Mouse (Mus musculus) cerebellum, postnatal 10 days (tissue): Measurements from ENCODE around the gene Reep6.
"Not testable (repeated sequence)": the region's sequence is repeated elsewhere in the genome, so short reads cannot be mapped to it uniquely, and the experiment has no call there.

Source experiments
- DNase-seq, 2 experiments: peaks; one replicate each; pipeline ENCODE4 v3.0.0; 2021; ENCODE audit warnings: mixed read lengths in 2 of 2

Reep6 gene

DNA sequence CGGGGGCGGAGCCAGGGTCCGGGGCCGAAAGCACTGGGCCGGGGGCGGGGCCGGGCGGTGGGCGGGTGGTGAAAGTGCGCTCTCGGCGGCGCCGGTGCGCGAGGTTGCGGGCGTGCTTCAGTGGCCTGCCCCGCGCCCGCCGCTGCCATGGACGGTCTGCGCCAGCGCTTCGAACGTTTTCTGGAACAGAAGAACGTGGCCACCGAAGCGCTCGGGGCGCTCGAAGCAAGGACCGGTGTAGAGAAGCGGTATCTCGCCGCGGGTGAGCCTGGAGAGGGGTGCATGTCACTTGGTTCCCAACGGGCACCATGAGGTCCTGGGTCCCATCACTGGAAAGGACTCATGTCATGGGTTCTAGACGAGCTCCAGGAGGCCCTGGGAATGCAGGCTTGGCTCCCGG lies 331 bp downstream of the Reep6 start:
- no peak for DNase-seq

DNA sequence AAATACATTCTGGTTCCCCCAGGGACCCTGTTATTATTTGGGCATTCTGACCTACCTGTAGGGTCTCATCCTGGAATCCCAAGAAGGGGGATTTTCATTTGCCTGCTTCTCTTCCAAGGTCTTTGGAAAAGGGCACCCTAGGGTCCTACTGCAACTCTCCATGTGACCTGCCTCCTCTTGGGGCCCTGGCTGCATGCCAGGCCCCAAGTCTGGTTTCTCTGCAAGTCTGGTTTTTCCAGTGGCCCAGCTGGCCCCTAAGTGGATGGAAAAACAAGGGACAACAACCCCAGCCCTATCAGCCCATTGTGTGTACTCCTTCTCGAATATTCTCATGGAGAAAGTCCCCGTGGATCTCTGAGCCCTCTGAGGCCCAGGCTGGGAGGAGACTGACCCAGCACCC lies 1.1 kb downstream of the Reep6 start:
- DNase-seq, result no peak

DNA sequence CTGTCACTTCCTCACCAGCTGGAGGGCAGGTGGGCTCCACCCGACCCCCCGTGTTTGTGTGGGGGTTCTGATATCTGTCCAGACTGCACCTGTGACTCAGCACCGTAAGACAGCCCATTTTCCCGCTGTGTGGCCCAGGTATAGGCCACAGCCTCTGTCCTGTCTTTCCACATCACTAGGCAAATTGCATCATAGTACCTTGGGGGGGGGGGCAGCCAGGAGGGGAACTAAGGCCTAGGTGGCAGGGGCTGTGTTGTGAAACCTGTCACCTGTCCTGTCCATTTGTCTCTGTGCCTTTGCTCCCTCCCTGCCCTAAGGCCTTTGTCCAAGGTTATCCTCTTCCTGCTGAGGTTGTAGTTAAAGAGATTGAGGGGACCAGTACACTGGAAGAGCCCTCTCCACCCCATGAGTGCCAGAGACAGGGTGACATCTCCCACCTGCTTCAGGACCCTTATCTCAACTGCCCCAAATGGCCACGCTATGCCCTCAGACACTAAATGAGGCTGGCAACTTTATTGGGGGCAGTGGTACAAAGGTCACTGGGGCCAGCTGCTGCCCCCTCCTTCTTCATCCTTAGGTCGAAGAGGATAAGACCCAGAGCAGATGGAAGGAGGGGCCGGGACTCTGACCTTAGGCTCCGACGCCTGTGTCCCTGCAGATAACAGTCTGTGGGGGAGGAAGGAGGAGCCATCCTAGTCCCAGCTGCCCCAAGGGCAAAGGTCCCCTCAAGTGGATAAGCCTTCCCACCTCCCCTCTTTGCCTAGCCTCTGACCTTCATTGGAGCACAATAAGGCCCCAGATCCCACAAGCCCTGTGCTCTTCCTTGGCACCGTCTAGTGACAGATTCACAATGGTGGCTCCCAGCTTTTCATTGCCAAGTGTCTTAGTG lies 2.1 kb downstream of the Reep6 start:
- DNase-seq, result peak in 1 of 2 experiments; percentile 84

DNA sequence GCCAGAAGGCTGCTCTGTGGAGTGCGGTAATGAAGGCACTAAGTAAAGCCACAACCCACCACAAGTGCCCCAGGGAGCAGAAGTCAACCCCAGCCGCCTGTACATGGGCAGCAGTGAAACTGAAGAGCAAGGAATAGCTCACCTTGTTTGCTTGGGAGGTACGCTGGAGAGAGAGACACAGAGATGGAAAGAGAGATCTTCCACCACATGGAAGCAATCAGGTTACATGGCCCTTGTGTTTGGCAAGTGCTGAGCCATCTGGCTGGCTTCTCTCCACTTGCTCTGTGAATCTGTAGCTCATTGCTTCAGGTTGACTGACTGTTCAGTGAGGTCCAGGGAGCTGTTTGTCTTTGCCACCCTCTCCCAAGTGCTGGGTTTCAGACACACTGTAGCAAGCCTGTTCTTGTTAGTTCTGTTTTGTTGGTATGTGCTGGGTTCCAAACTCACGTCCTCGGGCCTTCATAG lies 2.8 kb downstream of the Reep6 start:
- peak; percentile 85 for DNase-seq

DNA sequence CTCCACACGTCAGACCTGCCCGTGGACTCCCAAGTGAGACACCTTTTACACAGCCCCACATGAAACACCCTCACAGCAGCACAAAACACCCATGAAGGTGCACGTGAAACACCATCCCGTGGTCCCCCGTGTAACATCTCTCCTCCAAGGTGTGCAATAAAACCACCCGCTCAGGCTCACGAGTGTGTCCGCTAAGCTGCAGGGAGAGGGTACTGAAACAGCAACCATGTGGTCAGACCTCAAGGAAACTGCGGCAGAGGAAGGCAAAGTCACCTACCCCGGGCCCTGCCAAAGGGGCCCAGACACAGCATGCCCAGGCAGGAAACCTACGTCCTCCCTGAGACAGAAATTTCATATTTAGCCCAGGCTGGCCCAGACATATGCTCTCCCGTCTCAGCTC lies 6.5 kb downstream of the Reep6 start:
- DNase-seq, result no peak

DNA sequence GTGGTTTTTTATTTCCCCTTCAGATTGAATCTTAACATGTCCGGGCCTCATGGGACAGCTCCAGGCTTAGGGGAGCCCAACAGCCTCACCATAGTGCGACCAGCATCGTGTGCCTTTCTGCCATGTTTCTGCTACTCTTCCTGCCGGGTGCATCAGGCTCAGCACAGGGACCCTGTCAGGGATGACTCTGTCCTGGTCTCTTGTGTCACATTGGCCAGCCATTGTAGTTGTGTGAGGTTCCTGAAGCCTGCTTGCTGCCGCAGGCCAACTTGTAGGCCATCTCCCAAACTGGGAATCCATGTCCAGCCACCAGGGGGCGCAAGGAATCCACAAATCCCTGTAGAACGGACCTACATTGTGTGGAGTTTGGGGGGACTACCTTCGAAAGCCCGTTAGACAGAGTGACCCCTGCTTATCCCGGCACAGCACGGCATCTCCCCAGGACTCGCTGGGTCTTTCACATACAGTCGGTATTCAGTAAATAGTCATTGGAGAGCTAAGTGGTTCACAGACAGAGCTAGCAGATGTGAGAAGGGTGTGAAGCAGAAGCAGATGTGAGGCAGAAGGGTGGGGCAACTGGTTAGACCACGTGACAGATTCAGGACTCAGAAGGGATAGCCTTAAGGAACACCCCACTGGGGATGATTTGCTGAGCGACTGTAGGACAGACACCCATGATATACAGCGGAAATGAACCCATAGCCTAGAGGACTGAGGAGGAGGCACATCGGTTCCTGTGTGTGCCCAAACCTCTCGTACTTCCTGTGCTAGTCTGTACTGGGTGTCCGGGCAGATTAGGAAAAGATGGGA lies 10.4 kb downstream of the Reep6 start:
- DNase-seq, result peak; percentile 94 to 96

DNA sequence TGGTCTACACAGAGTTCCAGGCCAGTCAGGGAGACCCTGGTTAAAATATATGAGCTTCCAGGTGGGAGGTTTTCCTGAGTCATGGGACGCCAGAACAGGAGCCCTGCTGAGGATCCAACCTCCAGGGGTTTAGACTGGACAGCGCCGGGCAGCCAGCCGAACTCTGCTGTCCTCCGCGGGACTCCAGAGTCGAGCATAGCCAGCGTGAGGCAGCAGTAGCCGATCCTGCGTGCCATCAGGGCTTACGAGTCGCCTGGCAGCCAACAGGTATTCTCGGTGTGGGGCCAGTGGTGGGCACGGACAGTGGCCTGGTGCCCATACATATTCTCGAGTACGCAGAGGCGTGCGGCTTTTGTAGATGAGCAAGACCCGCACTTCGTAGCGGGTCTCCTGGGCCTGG lies 11.3 kb downstream of the Reep6 start:
- no peak for DNase-seq

DNA sequence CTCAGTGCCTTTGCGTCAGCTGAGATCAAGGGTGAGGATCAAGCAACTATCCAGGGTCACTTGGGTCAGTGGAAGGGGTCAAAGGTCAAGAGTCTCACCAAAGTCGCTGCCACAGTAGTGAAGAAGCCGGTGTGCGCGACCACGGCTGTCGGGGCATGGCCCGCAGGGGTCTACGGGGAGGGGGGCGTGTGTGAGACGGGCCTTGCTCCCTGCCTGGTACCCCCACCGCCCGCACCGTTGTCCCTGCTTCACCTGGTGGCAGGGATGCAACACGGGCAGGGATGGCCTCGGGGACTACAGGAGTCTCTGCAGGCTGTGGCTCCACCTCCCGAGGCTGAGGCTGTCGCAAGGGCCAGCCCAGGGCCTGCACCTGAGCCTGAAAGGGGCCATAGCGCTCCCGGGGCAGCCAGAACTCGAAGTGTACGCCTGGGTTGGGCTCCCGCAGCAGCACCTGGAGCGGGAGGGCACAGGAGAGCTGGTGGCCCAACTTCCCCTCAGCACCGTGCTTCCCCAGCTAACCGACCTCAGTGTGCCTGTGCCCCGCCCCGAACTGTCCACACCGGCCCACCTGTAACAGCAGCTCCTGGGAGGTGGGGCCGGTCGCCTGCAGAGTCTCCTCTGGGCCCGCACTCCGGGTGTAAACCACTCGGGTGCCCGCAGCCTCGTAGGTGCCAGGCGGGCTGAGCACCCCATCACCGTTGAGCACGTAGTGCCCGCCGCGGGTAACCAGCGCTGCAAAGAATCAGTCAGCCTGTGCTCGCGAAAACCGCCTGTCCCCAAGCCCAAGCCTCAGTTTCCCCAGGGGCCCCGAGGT lies 11.9 kb downstream of the Reep6 start:
- DNase-seq, result no peak

DNA sequence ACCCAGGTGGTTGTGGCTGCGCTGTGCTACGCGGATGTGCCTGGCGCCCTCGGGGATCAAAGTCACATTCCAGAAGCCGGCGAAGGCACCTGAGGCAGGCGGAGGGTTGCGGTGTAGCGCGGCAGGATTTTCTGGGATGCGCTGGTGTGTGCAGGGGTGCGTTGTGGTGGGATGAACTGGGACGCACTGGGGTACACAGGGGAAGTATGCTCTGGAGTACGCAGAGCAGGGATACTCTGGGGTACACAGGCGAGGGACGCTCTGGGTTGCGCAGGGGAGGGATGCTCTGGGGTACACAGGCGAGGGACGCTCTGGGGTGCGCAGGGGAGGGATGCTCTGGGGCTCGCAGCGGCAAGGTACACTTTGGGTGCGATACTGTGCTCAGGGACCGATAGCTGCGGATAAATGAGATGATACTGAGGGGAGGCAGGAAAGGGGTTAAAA lies 12.6 kb downstream of the Reep6 start:
- no peak for DNase-seq

DNA sequence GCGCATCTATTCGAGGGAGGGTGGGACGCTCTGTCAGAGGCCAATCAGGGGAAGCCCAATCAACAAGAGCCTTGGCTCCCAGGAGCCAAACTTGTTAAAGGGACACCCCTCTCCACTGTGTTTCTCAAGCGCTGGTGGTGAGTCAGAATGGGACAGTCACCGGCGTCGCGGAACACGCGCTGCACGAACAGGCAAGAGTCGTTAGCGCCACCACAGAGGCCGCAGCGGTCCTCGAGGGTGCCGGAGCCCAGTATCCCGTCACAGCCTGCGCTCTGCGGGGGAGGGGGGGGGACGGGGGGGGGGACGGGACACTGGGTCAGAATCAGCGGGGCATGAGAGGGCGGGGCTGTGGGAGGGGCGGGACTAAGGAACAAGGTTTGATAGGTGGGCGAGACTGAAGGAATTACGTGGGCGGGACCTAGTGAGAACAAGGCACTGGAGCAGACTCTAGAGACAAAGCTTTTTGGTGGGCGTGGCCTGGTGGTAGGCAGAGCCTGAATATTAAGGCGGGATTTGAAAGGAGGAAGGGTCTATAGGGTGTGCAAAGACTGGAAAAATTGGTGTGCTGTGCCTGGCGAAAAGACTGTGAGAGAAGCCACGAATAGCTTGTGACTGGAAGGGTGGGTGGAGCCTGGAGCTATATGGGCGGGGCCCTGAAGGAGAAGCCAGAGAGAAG lies 13.1 kb downstream of the Reep6 start:
- peak in 1 of 2 experiments; percentile 53 for DNase-seq

DNA sequence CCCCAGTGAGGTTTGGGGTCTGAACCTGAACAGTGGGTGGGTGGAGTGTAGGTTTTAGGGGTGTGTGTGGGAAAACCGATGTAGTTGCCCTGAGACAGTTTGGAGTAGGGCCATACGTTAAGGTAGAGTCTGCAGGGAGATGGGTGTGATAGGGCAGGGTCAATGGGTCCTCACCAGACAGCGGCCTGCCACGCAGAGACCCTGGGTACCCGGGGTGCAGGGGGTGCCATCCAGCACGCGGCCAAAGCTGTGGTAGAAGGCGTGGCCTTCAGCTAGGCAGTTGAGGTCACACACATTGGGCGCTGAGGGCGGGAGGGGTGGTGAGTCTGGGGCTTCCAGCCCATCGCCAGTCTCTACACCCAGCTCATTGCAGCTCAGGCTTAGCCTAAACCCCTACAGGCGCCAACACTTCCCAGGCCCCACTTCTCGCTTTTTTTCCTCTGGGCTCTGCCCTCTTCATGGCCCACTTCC lies 13.7 kb downstream of the Reep6 start:
- no peak for DNase-seq

DNA sequence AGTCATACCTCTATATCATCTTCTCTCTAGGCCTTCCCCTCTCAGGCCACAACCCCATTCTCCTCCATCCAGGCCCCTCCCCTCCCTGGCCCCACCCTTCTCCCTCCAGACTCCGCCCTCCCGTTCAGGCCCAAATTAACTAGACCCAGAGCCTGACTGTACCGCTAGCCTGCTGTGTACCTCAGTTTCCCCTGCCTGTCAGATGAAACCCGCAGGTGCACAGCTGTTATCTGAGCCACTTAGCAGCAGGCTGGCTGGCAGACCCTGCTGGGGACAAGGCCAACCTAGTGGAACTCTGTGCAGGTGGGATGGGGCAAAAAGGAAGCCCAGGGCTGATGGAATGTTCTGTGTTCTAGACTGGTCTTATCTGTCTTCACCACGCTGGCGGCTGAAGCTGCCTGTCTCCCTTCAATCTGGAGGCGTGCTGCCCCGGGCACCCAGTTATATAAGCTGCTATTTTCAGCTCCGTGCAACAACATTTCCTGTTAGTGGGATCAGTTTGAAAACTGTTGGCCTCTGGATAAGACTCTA lies 14.4 kb downstream of the Reep6 start:
- DNase-seq, result no peak

DNA sequence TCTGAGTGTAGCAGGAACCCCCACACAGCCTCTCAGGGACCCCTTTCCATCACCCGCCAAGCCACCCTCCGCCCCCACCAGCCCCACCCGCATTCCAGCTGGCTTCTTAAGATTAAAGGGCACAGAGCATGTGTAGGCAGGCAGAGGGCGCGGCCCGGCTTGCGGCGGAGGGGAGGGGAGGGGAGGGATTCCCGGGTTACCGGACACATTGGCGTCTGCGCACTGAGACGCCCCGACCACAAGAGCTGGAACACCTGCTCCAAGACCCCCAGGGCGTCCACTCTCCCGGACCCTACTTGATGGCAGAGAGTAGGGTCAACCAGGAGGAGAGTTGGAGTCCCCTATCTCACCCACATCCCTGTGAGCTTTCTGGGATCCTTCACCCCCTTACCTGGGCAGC lies 15.4 kb downstream of the Reep6 start:
- DNase-seq, result no peak

DNA sequence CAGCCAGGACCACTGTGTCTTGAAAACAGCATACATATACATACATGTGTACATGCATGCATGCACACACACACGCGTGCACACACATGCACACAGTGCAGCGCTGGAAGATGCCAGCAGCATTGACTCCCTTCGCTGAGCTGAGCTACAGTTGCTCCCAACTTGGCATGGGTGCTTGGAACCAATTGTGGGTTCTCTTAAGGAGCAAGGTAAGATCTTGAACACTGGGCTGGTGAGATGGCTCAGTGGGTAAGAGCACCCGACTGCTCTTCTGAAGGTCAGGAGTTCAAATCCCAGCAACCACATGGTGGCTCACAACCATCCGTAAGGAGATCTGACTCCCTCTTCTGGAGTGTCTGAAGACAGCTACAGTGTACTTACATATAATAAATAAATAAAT lies 16.2 kb downstream of the Reep6 start:
- not testable (repeated sequence) for DNase-seq

DNA sequence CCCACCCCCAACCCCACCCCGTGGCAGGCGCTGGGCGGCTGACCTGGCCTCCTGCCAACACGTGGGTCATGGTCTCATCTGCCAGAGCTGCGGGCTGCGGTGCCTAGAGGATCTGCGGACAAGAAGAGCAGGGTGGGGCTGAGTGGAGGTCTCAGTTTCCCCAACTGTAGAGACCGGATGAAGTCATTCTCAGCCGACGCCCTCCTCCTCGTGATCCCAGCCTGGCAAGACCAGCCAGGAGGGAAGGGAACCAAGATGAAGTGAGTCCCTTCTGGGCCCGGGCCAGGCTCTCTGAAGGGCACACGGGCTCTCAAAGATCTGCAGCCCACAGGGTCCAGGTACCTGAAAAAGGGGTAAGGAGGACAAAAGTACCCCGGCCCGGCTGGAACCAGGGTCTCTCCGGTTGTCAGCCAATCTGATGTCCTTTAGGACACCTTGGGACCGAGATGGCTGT lies 17.8 kb downstream of the Reep6 start:
- DNase-seq, result no peak

DNA sequence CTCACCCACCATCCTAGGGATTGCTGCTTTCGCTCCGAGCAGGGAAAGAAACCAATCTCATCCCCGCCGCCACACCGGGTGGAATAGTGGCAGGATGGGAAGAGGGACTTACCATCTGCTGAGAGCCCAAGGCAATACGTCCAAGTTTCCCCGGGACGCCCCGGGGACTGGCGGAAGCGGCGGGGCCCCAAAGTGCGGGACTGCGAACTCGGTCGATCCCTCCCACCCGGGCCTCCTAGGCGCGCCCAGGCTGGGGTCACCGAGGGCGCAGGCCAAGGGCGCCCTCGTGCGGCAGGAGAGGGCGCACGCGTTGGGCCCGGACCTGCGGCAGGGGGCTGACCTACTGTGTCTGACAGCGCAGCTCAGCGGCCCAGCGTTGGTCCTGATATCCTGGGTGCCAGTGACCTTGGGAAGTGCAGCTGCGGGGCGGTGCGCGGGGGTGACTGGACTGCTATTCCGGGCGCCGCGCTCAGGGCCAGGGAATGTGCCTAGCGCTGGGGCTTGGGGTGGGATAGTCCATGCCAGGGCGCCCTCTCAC lies 18.6 kb downstream of the Reep6 start, which contains the start of gene Adamtsl5:
TSS of gene Adamtsl5 (minus strand) at position 169 of the 538 bp plus-strand sequence.
- peak; percentile 66 for DNase-seq

DNA sequence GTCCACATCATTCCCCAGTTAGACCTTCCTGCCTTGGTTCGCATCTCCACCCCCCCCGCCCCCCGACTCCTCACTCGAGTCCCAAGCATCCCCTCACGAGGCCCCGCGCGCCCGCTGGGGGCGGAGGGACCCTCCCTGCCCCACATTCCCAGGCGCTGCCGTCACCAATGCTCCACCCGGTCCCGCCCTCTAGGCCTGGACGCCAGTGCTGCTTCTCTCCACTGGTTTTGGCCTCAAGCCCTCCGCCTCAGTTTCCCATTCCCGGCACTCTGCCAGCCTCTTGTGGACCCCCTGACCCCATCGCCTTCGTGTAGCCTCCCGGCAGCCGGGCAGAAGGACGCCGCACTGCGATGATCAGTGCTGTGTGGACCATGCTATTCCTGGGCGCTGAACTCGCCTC lies 19.2 kb downstream of the Reep6 start:
- DNase-seq, result no peak

DNA sequence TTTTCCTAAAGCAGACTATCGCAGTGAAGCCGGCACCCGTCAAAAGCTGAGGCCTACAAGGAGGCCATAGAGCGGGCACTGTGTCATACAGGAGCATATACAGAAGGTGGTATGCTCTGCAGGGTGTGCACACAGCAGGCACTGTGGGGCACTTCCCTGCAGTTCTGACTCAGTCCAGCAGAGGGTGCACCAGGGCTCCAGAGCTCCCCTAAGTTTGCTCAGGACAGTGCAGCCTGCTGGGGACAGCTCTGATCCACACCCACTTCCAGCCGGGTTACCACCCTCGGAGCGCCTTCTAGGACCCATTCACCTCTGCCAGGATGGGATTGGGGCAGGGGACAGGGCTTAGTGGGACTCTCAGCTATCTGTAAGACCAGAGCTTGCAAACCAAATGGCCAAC lies 20.5 kb downstream of the Reep6 start:
- peak; percentile 90 to 94 for DNase-seq

DNA sequence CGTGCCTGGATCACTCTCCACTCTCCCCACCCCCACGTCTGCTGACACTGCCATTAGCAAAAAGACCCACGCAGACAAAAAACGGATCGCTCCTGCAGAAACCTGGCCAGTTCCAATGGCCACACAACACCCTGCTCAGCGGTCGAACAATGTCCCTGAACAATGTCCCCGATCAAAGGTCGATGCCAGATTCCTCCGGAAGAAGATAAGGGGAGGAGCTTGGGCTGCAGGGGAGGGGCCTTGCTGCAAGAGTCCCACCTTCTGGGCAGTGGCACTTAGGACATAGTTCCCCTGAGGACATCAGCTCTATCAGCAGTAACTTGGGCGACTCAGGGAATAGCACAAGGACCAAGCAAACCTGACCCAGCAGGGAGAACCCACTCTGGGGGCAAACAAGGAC lies 22.1 kb downstream of the Reep6 start:
- DNase-seq, result no peak

DNA sequence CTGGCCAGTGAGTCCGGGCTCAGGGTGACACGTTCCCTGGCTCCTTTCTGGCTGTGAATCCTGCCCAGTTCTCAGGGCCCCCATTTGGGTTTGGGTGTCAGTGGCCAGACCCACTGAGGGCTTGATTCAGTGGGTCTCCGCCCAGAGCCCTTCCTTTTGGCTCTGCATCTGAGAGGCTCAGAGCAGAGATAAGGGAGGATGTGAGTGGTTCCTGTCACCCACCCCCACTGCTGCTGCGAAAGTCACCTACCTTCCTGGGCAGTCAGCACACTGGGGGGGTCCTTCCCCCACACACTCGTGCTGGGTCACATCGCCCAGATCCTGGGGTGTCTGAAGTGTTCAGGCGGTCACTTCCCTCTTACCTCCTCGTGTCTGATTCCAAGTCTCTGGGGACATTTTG lies 23.0 kb downstream of the Reep6 start:
- no peak for DNase-seq

DNA sequence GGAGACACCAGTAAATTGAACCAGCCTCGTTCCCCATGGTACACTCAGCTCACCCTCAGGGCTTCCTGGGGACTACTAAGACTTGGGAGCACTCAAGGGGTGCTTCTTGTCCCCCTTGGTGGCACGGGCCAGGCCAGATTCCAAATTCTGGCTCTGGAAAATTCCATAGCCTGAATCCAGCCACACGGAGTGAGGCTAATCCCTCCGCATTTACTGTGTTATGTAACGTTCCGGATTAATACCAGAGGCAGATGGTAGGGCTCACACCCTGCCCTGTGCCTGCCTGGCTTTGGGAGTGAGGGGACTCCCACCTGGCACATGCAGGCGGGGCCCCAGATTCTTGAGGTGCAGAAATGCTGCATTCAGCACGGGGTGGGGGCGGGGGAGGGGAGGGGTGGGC lies 25.7 kb downstream of the Reep6 start:
- DNase-seq, result peak in 1 of 2 experiments; percentile 19
